Mouse (Mus musculus) erythroblast, embryonic 14.5 days (primary cell): ENCODE measurements around the gene St6galnac3.

ENCODE experiments used
- GATA1 ChIP-seq: IDR thresholded peaks from 2 replicates; pipeline ENCODE4 v1.6.1; 2012; ENCODE audit warnings: low read length, inconsistent platforms, mixed read lengths
- TAL1 ChIP-seq: IDR thresholded peaks from 3 replicates; pipeline ENCODE4 v1.6.1; 2012; ENCODE audit warnings: low read length, inconsistent platforms, mixed read lengths

- TF ChIP-seq TAL1 = no peak
- TF ChIP-seq GATA1 = no peak
Observed at GRCm38 (mm10) chr3:153354988-153355297, 370.0 kb downstream of the St6galnac3 start.
